Mouse (Mus musculus): ENCODE data around the gene Olfml2a.

DNA sequence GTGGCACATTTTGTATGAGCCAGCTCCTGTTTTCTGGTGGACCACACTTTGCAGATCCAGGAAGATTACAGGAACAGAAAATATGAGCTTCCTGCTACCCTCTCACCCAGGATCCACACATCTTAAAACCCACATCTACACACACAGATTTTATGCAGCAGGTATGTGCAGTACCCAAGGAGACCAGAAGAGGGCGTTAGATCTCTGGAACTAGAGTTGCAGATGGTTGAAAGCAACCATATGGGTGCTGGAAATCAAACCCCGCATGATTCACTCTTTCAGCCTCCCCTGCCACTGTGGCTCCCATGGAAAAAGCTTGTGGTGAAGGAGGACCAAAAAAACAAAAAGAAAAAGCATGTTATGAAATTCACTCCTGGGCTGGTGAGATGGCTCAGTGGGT lies 7.3 kb downstream of the Olfml2a start:
- no peak for TF ChIP-seq POLR2A (IDR thresholded peaks at IDR 0.05; ENCODE audit: insufficient read length, low read depth)
- TF ChIP-seq MYOD1 (IDR thresholded peaks at IDR 0.05; ENCODE audit: control insufficient read depth in 1 of 3, insufficient read length in 2 of 3, low read depth in 2 of 3), result no peak
- TF ChIP-seq POLR2AphosphoS2 (IDR thresholded peaks at IDR 0.05; ENCODE audit: insufficient read length, low read depth), result no peak
- no peak for TF ChIP-seq USF1 (IDR thresholded peaks at IDR 0.05; ENCODE audit: low read depth)
